13 mouse cellular contexts compared by ENCODE assay signal in the genomic region with DNA sequence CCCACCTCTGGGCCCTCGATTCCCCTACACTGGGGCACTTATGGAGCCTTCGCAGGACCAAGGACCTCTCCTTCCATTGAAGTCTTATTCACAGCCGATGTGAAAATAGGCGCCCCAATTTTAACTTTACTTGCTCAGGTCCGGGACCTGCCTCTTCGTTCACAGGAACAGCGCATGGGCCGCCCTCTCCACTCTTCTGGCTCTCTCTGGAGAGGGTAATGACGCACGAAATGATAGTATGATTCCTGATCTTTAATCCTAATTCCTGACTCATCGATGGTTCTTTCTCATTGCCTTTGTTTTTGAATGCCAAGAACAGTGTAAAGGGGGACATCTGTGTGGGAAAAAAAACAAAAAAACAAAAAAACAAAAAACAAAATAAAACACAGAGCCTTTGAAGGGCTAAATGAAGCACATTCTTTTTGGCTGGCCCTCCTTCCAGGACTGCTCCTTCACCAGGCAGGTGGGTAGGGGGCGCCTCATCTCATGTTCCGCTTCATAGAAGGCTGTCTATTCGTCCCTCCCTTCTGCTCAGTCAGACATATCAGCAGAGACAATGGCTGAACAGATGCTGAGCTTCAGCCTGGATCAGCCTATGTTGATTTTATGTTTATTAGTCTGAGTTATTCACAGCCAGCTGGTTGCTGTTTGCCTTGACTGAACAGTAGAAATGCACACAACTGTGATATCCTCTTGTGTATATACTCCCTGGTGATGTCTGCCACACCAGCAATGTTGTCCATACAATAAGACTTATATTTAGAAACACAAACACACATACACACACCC.
A peak's percentile ranks its signal among the peaks of the same experiment; 100 is the strongest.
DNase-seq lines count a peak whose midpoint lies in the region; ATAC-seq and TF ChIP-seq lines count a peak whose summit lies in the region.
"Had no signal": no experiment of that assay in that cellular context is flagged by ENCODE, and none has a peak within 500 bp of the region (broad histone marks: within the 10 kb centered on the region; RNA-seq: fewer than 3 reads in every experiment).

No protein-coding gene starts in this region.

- H3K9ac ChIP-seq in kidney, embryonic 15.5 days: no peak overlapping the region
- H3K9ac ChIP-seq in hindbrain, embryonic 15.5 days: no peak overlapping the region
- no peak overlapping the region for H3K9ac ChIP-seq in midbrain, postnatal 0 days (replicated peaks; ENCODE audit: low read length, poor library complexity, severe bottlenecking)
- H3K9ac ChIP-seq: lung, embryonic 15.5 days had no signal

- no peaks in the 10 kb centered on the region for H3K9me3 ChIP-seq in kidney, embryonic 15.5 days (replicated peaks)
- H3K9me3 ChIP-seq in hindbrain, embryonic 15.5 days: no peaks in the 10 kb centered on the region
- no peaks in the 10 kb centered on the region for H3K9me3 ChIP-seq in midbrain, postnatal 0 days (ENCODE audit: low read length)
- H3K9me3 ChIP-seq: heart, embryonic 10.5 days; lung, embryonic 15.5 days had no signal

- peaks cover 5% of the 10 kb centered on the region; the same call in 1 of the 2 replicates for H3K4me1 ChIP-seq in kidney, embryonic 15.5 days
- no peaks in the 10 kb centered on the region for H3K4me1 ChIP-seq in hindbrain, embryonic 15.5 days (replicated peaks)
- no peaks in the 10 kb centered on the region for H3K4me1 ChIP-seq in midbrain, postnatal 0 days (ENCODE audit: insufficient read depth, low read length)
- H3K4me1 ChIP-seq: heart, embryonic 10.5 days; lung, embryonic 15.5 days had no signal

- WGBS in kidney, embryonic 15.5 days: 53% methylated on average over 14 of the region's 14 CpGs
- 49% methylated on average over 13 of the region's 14 CpGs for WGBS in hindbrain, embryonic 15.5 days
- WGBS in midbrain, postnatal 0 days: 59% methylated on average over 14 of the region's 14 CpGs

- H3K27ac ChIP-seq in kidney, embryonic 15.5 days: peak overlapping the region; percentile 22; the same call in 1 of the 2 replicates
- H3K27ac ChIP-seq in hindbrain, embryonic 15.5 days (replicated peaks): no peak overlapping the region
- no peak overlapping the region for H3K27ac ChIP-seq in midbrain, postnatal 0 days (ENCODE audit: low read depth, low read length)
- H3K27ac ChIP-seq: heart, embryonic 10.5 days; lung, embryonic 15.5 days had no signal

- H3K27me3 ChIP-seq in kidney, embryonic 15.5 days: no peaks in the 10 kb centered on the region
- H3K27me3 ChIP-seq in hindbrain, embryonic 15.5 days: no peaks in the 10 kb centered on the region
- no peaks in the 10 kb centered on the region for H3K27me3 ChIP-seq in midbrain, postnatal 0 days (ENCODE audit: insufficient read depth, low read length)
- H3K27me3 ChIP-seq: lung, embryonic 15.5 days had no signal

- no peaks in the 10 kb centered on the region for H3K36me3 ChIP-seq in kidney, embryonic 15.5 days
- no peaks in the 10 kb centered on the region for H3K36me3 ChIP-seq in hindbrain, embryonic 15.5 days
- no peaks in the 10 kb centered on the region for H3K36me3 ChIP-seq in midbrain, postnatal 0 days (ENCODE audit: insufficient read depth, low read length)
- H3K36me3 ChIP-seq: heart, embryonic 10.5 days; lung, embryonic 15.5 days had no signal

- no peak for DNase-seq in kidney, postnatal 36 days
- peak; percentile 86 for DNase-seq in brain, embryonic 14.5 days (ENCODE audit: low read depth)
- DNase-seq in midbrain, postnatal 0 days (ENCODE audit: low spot score): peak; percentile 72
- no peak for DNase-seq in heart, postnatal 10 days
- DNase-seq in left cerebral cortex, postnatal 25 days (ENCODE audit: low spot score in 2 of 2): no peak
- no peak for DNase-seq in heart, postnatal 25 days (ENCODE audit: low spot score)
- DNase-seq: cerebellum, adult 11 months had no signal

- intact Hi-C loops in heart, postnatal 10 days (cut with DNase I): no loop called here
- intact Hi-C loops in left cerebral cortex, postnatal 25 days (cut with DNase I): no loop called here
- intact Hi-C loops in heart, postnatal 25 days (cut with DNase I): no loop called here

- TF ChIP-seq CTCF in brain, embryonic 14.5 days (IDR thresholded peaks at IDR 0.05; ENCODE audit: borderline replicate concordance, extremely low read depth, insufficient read depth, insufficient read length): no peak
- TF ChIP-seq CTCF in midbrain, postnatal 0 days (IDR thresholded peaks at IDR 0.05): peak; percentile 24

- H3K4me2 ChIP-seq in kidney, embryonic 15.5 days: peak overlapping the region; percentile 16; the same call in 1 of the 2 replicates
- peak overlapping the region; percentile 23; the same call in 1 of the 2 replicates for H3K4me2 ChIP-seq in hindbrain, embryonic 15.5 days
- H3K4me2 ChIP-seq in midbrain, postnatal 0 days (ENCODE audit: low read depth, low read length, poor library complexity, severe bottlenecking): no peak overlapping the region
- H3K4me2 ChIP-seq: lung, embryonic 15.5 days had no signal

- ATAC-seq in kidney, embryonic 15.5 days (replicated peaks; ENCODE audit: low FRiP score): peak; percentile 97
- peak; percentile 87 for ATAC-seq in hindbrain, embryonic 15.5 days (ENCODE audit: low FRiP score, low read depth)
- ATAC-seq in midbrain, postnatal 0 days (ENCODE audit: low FRiP score): peak; percentile 58; the same call in 1 of the 2 replicates
- ATAC-seq: activated CD4-positive, CD25-positive, alpha-beta regulatory T cell, adult 4 months had no signal

- TF ChIP-seq POLR2A in brain, embryonic 14.5 days (IDR thresholded peaks at IDR 0.05; ENCODE audit: borderline replicate concordance, extremely low read depth, insufficient read depth, insufficient read length, poor library complexity, severe bottlenecking): no peak

- no peak overlapping the region for H3K4me3 ChIP-seq in kidney, embryonic 15.5 days (replicated peaks)
- no peak overlapping the region for H3K4me3 ChIP-seq in hindbrain, embryonic 15.5 days
- H3K4me3 ChIP-seq in midbrain, postnatal 0 days (ENCODE audit: low read depth, low read length): no peak overlapping the region
- H3K4me3 ChIP-seq: erythroblast, embryonic 14.5 days; heart, embryonic 10.5 days; lung, embryonic 15.5 days had no signal

Comparison
In these comparisons a context has a peak if more than half of its experiments do, and no peak if none do; other contexts are left out.
1. DNase-seq: peak in brain, embryonic 14.5 days (single experiment) and midbrain, postnatal 0 days (single experiment); none in kidney, postnatal 36 days (0 of 2), heart, postnatal 10 days (0 of 2), left cerebral cortex, postnatal 25 days (0 of 2) and heart, postnatal 25 days (single experiment).
2. Peak in every context shown above with its lines, with median percentiles within 50 percentile points of each other: ATAC-seq.